Mouse (Mus musculus): ENCODE results near the gene Dock8.

Dock8 gene

GRCm38 (mm10) chr19:25068518-25068917 lies 69.2 kb downstream of the Dock8 start:
- DNase-seq: no peak

GRCm38 (mm10) chr19:25072521-25072920 lies 73.2 kb downstream of the Dock8 start:
- DNase-seq: no peak

- no peak for DNase-seq
These were observed 75.4 kb downstream of the Dock8 start for GRCm38 (mm10) chr19:25074741-25075140.

- DNase-seq: no peak
These were observed 78.3 kb downstream of the Dock8 start for GRCm38 (mm10) chr19:25077636-25078035.

- DNase-seq: no peak
These were observed 78.8 kb downstream of the Dock8 start for GRCm38 (mm10) chr19:25078130-25078529.

- no peak for DNase-seq
These were observed 80.8 kb downstream of the Dock8 start for GRCm38 (mm10) chr19:25080166-25080565.

- DNase-seq: no peak
These were observed 83.5 kb downstream of the Dock8 start for GRCm38 (mm10) chr19:25082839-25083238.

GRCm38 (mm10) chr19:25087181-25087580 lies 87.8 kb downstream of the Dock8 start:
- no peak for DNase-seq

- DNase-seq: no peak
These were observed 90.4 kb downstream of the Dock8 start for GRCm38 (mm10) chr19:25089746-25090145.

- no peak for DNase-seq
These were observed 95.8 kb downstream of the Dock8 start for GRCm38 (mm10) chr19:25095135-25095534.

- no peak for DNase-seq
These were observed 97.0 kb downstream of the Dock8 start for GRCm38 (mm10) chr19:25096316-25096715.

GRCm38 (mm10) chr19:25096986-25097385 lies 97.7 kb downstream of the Dock8 start:
- no peak for DNase-seq

- no peak for DNase-seq
These were observed 98.2 kb downstream of the Dock8 start for GRCm38 (mm10) chr19:25097506-25097905.

- DNase-seq: no peak
These were observed 98.6 kb downstream of the Dock8 start for GRCm38 (mm10) chr19:25097951-25098350.

- DNase-seq: no peak
These were observed 99.6 kb downstream of the Dock8 start for GRCm38 (mm10) chr19:25098941-25099340.

GRCm38 (mm10) chr19:25105682-25106081 lies 106.3 kb downstream of the Dock8 start:
- DNase-seq: no peak

GRCm38 (mm10) chr19:25106315-25106714 lies 107.0 kb downstream of the Dock8 start:
- DNase-seq: no peak

GRCm38 (mm10) chr19:25107417-25107816 lies 108.1 kb downstream of the Dock8 start:
- no peak for DNase-seq

GRCm38 (mm10) chr19:25111591-25112233 lies 112.4 kb downstream of the Dock8 start:
- no peak for DNase-seq

GRCm38 (mm10) chr19:25116981-25117380 lies 117.6 kb downstream of the Dock8 start:
- no peak for DNase-seq

- no peak for DNase-seq
These were observed 123.1 kb downstream of the Dock8 start for GRCm38 (mm10) chr19:25122417-25122816.

GRCm38 (mm10) chr19:25123031-25123430 lies 123.7 kb downstream of the Dock8 start:
- DNase-seq: no peak

GRCm38 (mm10) chr19:25123461-25123860 lies 124.1 kb downstream of the Dock8 start:
- no peak for DNase-seq

GRCm38 (mm10) chr19:25132322-25132721 lies 133.0 kb downstream of the Dock8 start:
- no peak for DNase-seq

- DNase-seq: no peak
These were observed 134.6 kb downstream of the Dock8 start for GRCm38 (mm10) chr19:25133959-25134358.

All from cerebellum, adult 11 months (tissue).